Mouse (Mus musculus): Measurements from ENCODE around the gene Ifnar2. TPM values are rescaled to one million over a fixed set of nuclear protein-coding genes. Genes with fewer than 3 reads are reported as not detected.
"Not testable (repeated sequence)": the region's sequence is repeated elsewhere in the genome, so short reads cannot be mapped to it uniquely, and the experiment has no call there.

Ifnar2 gene
- polyA plus RNA-seq, 1 experiment from 2014 or later = 32.3 TPM

- 43% methylated on average over 5 of the region's 5 CpGs for WGBS
- Histone ChIP-seq H3K27ac (ENCODE audit: low read depth, low read length) (no peak overlapping the region), H3K4me3 (ENCODE audit: low read depth, low read length) (no peak overlapping the region), H3K9ac (ENCODE audit: low read length) (no peak overlapping the region), H3K36me3 (ENCODE audit: control insufficient read depth, insufficient read depth, low read length) (no peaks in the 10 kb centered on the region), H3K27me3 (ENCODE audit: control insufficient read depth, insufficient read depth, low read length) (no peaks in the 10 kb centered on the region), H3K4me2 (ENCODE audit: low read depth, low read length, severe bottlenecking) (no peak overlapping the region), H3K9me3 (ENCODE audit: control insufficient read depth, low read length) (no peaks in the 10 kb centered on the region), H3K4me1 (replicated peaks; ENCODE audit: control insufficient read depth, insufficient read depth, low read length) (no peaks in the 10 kb centered on the region)
- DNase-seq (ENCODE audit: low spot score) (no peak), ATAC-seq (replicated peaks; ENCODE audit: low FRiP score) (no peak)
Observed at GRCm38 (mm10) chr16:91432720-91433328, 60.2 kb downstream of the Ifnar2 start.

- H3K27ac ChIP-seq (ENCODE audit: low read depth, low read length) = no peak overlapping the region
- 72% methylated on average over 8 of the region's 8 CpGs for WGBS
- H3K4me3 ChIP-seq (ENCODE audit: low read depth, low read length) = no peak overlapping the region
- no peaks in the 10 kb centered on the region for H3K4me1 ChIP-seq (replicated peaks; ENCODE audit: control insufficient read depth, insufficient read depth, low read length)
- no peaks in the 10 kb centered on the region for H3K9me3 ChIP-seq (ENCODE audit: control insufficient read depth, low read length)
- DNase-seq (ENCODE audit: low spot score) = no peak
- ATAC-seq (replicated peaks; ENCODE audit: low FRiP score) = no peak
- H3K27me3 ChIP-seq (ENCODE audit: control insufficient read depth, insufficient read depth, low read length) = no peaks in the 10 kb centered on the region
- H3K4me2 ChIP-seq (ENCODE audit: low read depth, low read length, severe bottlenecking) = no peak overlapping the region
- H3K36me3 ChIP-seq (ENCODE audit: control insufficient read depth, insufficient read depth, low read length) = no peaks in the 10 kb centered on the region
- no peak overlapping the region for H3K9ac ChIP-seq (ENCODE audit: low read length)
Observed at GRCm38 (mm10) chr16:91433329-91433933, 60.8 kb downstream of the Ifnar2 start.

DNA sequence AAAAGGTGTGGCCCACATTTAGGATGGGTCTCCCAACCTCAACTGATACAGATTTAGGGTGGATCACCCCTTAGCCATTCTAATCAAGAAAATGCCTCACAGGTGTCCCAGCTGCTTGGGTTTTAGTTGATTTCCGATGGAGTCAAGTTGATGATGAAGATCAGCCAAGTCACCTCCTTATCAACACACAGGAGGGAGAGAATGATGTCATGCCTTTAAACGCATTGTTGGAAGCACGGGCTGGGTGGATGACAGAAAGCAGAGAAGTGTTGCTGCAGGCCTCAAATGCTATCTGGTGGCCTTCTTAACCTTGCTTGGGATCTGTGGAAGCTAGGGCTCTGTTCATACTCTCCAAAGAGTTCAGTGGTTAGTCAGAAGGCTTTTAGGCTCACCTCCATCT lies 61.5 kb downstream of the Ifnar2 start:
- Histone ChIP-seq H3K9me3 (ENCODE audit: control insufficient read depth, low read length) (no peaks in the 10 kb centered on the region), H3K9ac (ENCODE audit: low read length) (no peak overlapping the region), H3K4me2 (ENCODE audit: low read depth, low read length, severe bottlenecking) (no peak overlapping the region), H3K36me3 (ENCODE audit: control insufficient read depth, insufficient read depth, low read length) (no peaks in the 10 kb centered on the region), H3K27me3 (ENCODE audit: control insufficient read depth, insufficient read depth, low read length) (no peaks in the 10 kb centered on the region), H3K4me3 (ENCODE audit: low read depth, low read length) (no peak overlapping the region), H3K27ac (ENCODE audit: low read depth, low read length) (no peak overlapping the region), H3K4me1 (replicated peaks; ENCODE audit: control insufficient read depth, insufficient read depth, low read length) (no peaks in the 10 kb centered on the region)
- no peak for DNase-seq (ENCODE audit: low spot score)
- ATAC-seq (replicated peaks; ENCODE audit: low FRiP score) = no peak
- WGBS = 87% methylated on average over 3 of the region's 3 CpGs

DNA sequence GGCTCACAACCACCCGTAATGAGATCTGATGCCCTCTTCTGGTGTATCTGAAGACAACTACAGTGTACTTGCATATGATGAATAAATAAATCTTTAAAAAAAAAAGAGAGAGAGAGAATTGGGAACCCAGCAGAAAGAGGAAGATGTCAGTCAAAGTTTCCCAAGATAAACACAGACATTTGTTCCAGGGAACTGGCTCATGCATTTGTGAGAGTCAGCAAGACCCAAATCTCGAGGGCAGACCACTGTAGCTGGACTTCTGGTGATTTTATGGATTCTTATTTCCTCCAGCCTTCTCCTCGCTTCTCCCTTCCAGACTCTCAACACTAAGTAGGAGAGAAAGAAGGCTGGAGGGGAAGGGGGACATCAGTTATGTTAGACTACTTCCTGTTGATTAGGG lies 65.5 kb downstream of the Ifnar2 start:
- WGBS = 80% methylated on average over 3 of the region's 3 CpGs
- Histone ChIP-seq H3K4me2 (ENCODE audit: low read depth, low read length, severe bottlenecking) (no peak overlapping the region), H3K36me3 (ENCODE audit: control insufficient read depth, insufficient read depth, low read length) (no peaks in the 10 kb centered on the region), H3K9ac (ENCODE audit: low read length) (no peak overlapping the region), H3K27ac (ENCODE audit: low read depth, low read length) (no peak overlapping the region), H3K9me3 (ENCODE audit: control insufficient read depth, low read length) (no peaks in the 10 kb centered on the region), H3K27me3 (ENCODE audit: control insufficient read depth, insufficient read depth, low read length) (no peaks in the 10 kb centered on the region), H3K4me1 (replicated peaks; ENCODE audit: control insufficient read depth, insufficient read depth, low read length) (no peaks in the 10 kb centered on the region), H3K4me3 (ENCODE audit: low read depth, low read length) (no peak overlapping the region)
- ATAC-seq (replicated peaks; ENCODE audit: low FRiP score) = no peak
- DNase-seq (ENCODE audit: low spot score) = no peak

DNA sequence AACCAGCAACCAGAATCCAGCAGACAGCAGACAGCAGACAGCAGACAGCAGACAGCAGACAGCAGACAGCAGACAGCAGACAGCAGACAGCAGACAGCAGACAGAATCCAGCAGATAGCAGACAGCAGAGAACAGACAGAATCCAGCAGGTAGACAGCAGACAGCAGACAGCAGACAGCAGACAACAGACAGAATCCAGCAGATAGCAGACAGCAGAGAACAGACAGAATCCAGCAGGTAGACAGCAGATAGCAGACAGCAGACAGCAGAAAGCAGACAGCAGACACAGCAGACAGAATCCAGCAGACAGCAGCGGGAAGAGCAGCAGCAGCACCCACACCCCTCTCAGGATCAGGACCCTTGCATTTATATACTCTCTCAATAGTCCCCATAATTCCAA lies 66.0 kb downstream of the Ifnar2 start:
- not testable (repeated sequence) for H3K4me1 ChIP-seq (replicated peaks; ENCODE audit: control insufficient read depth, insufficient read depth, low read length); H3K9ac ChIP-seq (ENCODE audit: low read length); H3K9me3 ChIP-seq (ENCODE audit: control insufficient read depth, low read length); ATAC-seq (replicated peaks; ENCODE audit: low FRiP score); DNase-seq (ENCODE audit: low spot score); H3K36me3 ChIP-seq (ENCODE audit: control insufficient read depth, insufficient read depth, low read length); H3K27ac ChIP-seq (ENCODE audit: low read depth, low read length); H3K4me2 ChIP-seq (ENCODE audit: low read depth, low read length, severe bottlenecking); H3K27me3 ChIP-seq (ENCODE audit: control insufficient read depth, insufficient read depth, low read length); H3K4me3 ChIP-seq (ENCODE audit: low read depth, low read length)
- WGBS = 70% methylated on average over 1 of the region's 1 CpGs

DNA sequence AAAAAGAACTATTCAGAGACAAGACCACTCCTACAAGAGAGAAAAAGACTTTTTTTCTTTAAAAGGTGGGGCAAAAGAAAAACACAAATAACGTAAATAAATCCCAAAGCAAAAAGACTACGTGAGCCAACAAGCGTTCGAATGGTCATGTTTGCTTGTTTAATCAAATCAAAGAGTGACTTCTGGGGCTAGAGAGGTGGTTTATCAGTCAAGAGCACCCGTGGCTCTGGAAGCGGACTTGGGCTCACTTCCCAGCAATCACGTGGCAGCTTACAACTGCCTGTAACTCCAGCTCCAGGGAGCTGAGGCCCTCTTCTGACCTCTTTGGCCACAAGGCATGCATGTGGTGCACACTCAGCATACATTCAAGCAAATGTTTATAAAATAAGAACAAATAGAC lies 68.8 kb downstream of the Ifnar2 start:
- Histone ChIP-seq H3K9me3 (ENCODE audit: control insufficient read depth, low read length) (no peaks in the 10 kb centered on the region), H3K27me3 (ENCODE audit: control insufficient read depth, insufficient read depth, low read length) (no peaks in the 10 kb centered on the region), H3K4me3 (ENCODE audit: low read depth, low read length) (no peak overlapping the region), H3K4me1 (replicated peaks; ENCODE audit: control insufficient read depth, insufficient read depth, low read length) (no peaks in the 10 kb centered on the region), H3K4me2 (ENCODE audit: low read depth, low read length, severe bottlenecking) (no peak overlapping the region), H3K36me3 (ENCODE audit: control insufficient read depth, insufficient read depth, low read length) (no peaks in the 10 kb centered on the region), H3K27ac (ENCODE audit: low read depth, low read length) (0 out of 2 replicates have a peak overlapping the region, but pooled peaks have one; percentile 10), H3K9ac (ENCODE audit: low read length) (no peak overlapping the region)
- ATAC-seq (replicated peaks; ENCODE audit: low FRiP score) = no peak
- WGBS = 67% methylated on average over 7 of the region's 7 CpGs
- no peak for DNase-seq (ENCODE audit: low spot score)

DNA sequence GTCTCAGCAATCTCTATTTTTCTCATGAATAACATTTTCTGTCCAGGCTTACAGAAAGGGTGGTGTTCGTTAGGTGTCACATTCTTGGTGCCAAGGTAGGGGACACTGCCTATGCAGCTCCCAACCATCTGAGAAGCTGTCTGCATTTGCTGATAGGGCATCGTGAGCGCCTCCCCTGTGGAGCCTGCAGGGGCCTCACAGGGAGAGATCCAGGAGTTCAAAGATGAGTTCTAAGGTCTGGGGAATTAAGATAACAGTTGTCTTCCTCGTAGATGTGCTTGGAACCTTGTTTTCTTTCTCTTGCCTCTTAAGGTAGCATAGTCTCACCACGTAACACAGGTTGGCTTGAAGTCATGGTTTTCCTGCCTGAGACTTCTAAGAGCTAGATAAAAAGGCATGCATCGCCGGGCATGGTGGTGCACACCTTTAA lies 69.2 kb downstream of the Ifnar2 start:
- DNase-seq (ENCODE audit: low spot score) (no peak), ATAC-seq (replicated peaks; ENCODE audit: low FRiP score) (no peak)
- no peaks in the 10 kb centered on the region for H3K27me3 ChIP-seq (ENCODE audit: control insufficient read depth, insufficient read depth, low read length)
- no peak overlapping the region for H3K4me3 ChIP-seq (ENCODE audit: low read depth, low read length)
- no peaks in the 10 kb centered on the region for H3K9me3 ChIP-seq (ENCODE audit: control insufficient read depth, low read length)
- H3K27ac ChIP-seq (ENCODE audit: low read depth, low read length) = no peak overlapping the region
- no peak overlapping the region for H3K9ac ChIP-seq (ENCODE audit: low read length)
- no peaks in the 10 kb centered on the region for H3K36me3 ChIP-seq (ENCODE audit: control insufficient read depth, insufficient read depth, low read length)
- no peak overlapping the region for H3K4me2 ChIP-seq (ENCODE audit: low read depth, low read length, severe bottlenecking)
- WGBS = 83% methylated on average over 7 of the region's 7 CpGs
- H3K4me1 ChIP-seq (replicated peaks; ENCODE audit: control insufficient read depth, insufficient read depth, low read length) = no peaks in the 10 kb centered on the region; the same call in 1 of the 2 replicates

DNA sequence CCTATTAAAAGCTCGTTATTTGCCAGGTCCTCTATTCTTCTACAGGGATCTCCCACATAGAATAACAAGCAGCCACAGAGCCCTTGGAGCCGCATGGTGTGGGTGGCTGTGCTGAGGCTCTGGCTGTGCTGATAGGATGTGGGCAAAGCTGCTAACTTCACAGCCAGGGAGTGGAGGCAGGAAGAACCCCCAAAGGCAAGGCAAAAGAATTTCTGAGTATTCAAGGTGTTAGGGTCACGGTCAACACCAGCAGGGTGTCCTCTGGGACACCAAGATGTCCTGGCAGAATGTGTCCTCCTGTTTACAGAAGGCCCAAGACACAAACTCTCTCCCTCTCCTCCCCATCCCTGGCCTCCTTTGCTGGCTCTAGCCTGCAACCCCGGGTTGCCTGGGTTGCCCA lies 69.9 kb downstream of the Ifnar2 start:
- no peak for ATAC-seq (replicated peaks; ENCODE audit: low FRiP score)
- Histone ChIP-seq H3K9me3 (ENCODE audit: control insufficient read depth, low read length) (no peaks in the 10 kb centered on the region), H3K4me1 (replicated peaks; ENCODE audit: control insufficient read depth, insufficient read depth, low read length) (no peaks in the 10 kb centered on the region; the same call in 1 of the 2 replicates), H3K36me3 (ENCODE audit: control insufficient read depth, insufficient read depth, low read length) (no peaks in the 10 kb centered on the region), H3K4me2 (ENCODE audit: low read depth, low read length, severe bottlenecking) (no peak overlapping the region), H3K27ac (ENCODE audit: low read depth, low read length) (no peak overlapping the region), H3K4me3 (ENCODE audit: low read depth, low read length) (no peak overlapping the region), H3K9ac (ENCODE audit: low read length) (no peak overlapping the region), H3K27me3 (ENCODE audit: control insufficient read depth, insufficient read depth, low read length) (no peaks in the 10 kb centered on the region)
- DNase-seq (ENCODE audit: low spot score) = no peak
- 73% methylated on average over 4 of the region's 4 CpGs for WGBS

GRCm38 (mm10) chr16:91443211-91443611 lies 70.6 kb downstream of the Ifnar2 start:
- Histone ChIP-seq H3K9me3 (ENCODE audit: control insufficient read depth, low read length) (no peaks in the 10 kb centered on the region), H3K9ac (ENCODE audit: low read length) (no peak overlapping the region), H3K4me3 (ENCODE audit: low read depth, low read length) (no peak overlapping the region), H3K36me3 (ENCODE audit: control insufficient read depth, insufficient read depth, low read length) (no peaks in the 10 kb centered on the region), H3K4me2 (ENCODE audit: low read depth, low read length, severe bottlenecking) (no peak overlapping the region), H3K4me1 (replicated peaks; ENCODE audit: control insufficient read depth, insufficient read depth, low read length) (no peaks in the 10 kb centered on the region; the same call in 1 of the 2 replicates), H3K27me3 (ENCODE audit: control insufficient read depth, insufficient read depth, low read length) (no peaks in the 10 kb centered on the region), H3K27ac (ENCODE audit: low read depth, low read length) (no peak overlapping the region)
- 85% methylated on average over 8 of the region's 8 CpGs for WGBS
- ATAC-seq (replicated peaks; ENCODE audit: low FRiP score) (no peak), DNase-seq (ENCODE audit: low spot score) (no peak)

Measured in forebrain, embryonic 11.5 days (tissue).